Mouse (Mus musculus): ENCODE results near the gene Nup133.

Nup133 gene

DNA sequence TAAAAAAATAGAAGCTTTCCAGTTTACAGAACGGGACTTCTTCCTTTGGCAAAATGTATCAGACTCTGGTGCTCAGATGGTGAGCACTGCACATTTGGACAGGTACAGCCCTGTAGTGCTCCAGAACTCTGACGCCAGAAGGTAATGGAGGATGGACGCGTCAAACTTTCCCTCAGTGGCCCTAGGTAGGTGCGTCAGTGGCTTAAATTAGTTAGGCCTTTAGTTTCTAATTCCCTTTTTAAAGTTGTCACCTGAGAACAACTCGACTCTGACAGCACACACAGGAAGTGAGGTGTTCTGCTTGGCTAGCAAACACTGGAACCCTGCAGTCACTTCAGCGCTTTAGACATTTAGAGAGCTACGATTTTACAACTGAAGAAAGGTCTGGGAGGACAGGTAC is 4.6 kb upstream of the Nup133 start:
- DNase-seq (ENCODE audit: low read depth, low spot score) = no peak

DNA sequence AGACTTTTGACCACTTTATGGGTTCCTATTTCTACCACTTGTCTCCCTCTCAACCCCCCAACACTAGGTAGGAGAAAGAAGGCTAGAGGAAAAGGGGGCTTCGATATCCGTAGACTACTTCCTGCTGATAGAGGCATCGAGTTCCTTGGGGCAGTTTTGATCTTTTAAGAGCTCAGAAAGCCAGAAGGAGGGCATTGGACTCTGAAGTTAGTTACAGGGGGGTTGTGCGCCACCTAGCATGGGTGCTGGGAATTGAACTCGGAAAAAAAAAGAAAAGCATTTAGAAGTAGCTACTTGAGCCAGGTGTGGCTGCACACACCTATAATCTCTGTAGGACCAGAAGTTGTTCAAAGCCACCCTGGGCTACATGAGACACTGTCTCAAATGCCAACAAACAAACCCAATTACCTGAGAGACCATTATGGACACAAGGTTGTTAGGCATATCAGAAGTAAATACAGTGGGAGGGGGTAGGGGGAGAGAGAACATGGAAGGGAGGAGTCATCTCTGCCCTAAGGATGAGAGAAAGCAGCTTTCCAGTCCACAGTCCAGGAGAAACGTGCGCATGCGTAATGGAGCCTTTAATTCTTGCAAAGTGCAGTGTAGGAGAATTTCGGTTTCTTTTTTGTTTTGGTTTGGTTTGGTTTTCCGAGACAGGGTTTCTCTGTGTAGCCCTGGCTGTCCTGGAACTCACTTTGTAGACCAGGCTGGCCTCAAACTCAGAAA is 1.2 kb upstream of the Nup133 start:
- DNase-seq (ENCODE audit: low read depth, low spot score) = peak; percentile 90

DNA sequence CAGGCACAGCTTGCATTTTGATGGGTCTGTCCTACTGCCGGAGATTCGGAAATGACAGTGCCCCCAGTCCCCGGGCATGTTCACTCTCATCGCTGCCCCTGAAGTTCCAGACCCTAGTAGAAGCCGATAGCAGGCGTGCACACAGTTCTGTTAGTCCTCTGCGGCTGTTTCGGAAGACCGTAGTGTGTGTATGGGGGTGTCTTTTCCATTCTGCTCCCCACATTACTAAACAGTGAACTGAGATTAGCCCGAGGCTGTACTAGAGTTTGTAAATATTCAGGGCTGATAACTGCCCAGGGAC is 571 bp upstream of the Nup133 start:
- DNase-seq (ENCODE audit: low read depth, low spot score) = no peak

DNA sequence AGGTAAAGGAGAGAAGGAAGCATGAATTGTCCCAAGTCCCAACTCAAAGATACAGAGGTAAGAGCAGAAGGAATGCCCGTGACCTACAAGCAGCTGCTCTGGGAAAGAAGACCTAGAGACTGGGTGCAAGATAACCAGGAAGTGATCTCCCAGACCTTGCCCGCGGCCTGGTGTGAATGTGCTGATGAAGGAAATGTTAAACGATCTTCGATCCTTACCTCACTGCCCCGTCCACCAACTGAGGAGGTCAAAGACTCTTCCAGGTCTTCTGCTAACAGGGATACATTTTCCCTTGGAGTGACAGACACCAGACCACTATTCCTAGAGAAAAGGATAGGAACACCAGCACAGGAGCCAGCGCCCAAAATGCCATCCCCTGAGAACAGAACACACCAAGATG is 20.0 kb downstream of the Nup133 start:
- no peak for DNase-seq (ENCODE audit: low read depth, low spot score)

DNA sequence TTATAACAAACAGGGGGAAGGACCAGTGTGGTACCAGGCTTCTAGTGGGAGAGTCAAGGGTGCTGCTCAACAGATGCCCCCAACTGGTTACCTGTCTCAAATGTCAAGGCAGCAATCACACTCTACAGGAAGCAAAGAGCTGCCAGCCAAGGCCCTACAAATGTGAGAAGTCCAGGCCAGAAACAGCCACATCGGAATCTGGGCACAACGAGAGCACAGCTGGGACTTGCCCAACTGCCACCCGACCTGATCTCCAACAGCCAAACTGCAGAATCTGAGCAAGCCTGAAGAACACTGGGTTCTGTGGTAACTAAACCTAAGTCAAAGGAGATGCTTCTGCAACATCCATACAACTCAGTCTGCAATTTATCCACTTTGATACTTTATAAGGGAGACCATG is 23.4 kb downstream of the Nup133 start:
- DNase-seq (ENCODE audit: low read depth, low spot score) = no peak

DNA sequence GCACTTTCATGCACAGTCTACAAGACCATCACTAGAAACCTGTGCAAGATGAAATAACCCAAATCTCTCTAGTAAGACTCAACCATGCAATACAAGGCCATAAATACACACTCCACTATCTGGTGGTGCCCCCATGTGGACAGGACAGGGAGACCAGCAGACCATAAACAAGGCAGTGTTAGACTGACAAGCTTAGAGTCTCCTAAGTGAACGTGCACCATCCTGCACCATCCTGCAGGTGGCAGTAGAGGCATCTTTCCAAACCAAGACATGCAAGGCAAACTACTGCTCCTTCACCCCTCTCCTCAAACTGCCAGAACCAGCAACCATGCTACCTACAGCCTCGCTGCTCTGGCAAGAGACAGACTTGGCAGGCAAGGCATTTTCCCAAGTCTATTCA is 24.3 kb downstream of the Nup133 start:
- DNase-seq (ENCODE audit: low read depth, low spot score) = peak; percentile 97

DNA sequence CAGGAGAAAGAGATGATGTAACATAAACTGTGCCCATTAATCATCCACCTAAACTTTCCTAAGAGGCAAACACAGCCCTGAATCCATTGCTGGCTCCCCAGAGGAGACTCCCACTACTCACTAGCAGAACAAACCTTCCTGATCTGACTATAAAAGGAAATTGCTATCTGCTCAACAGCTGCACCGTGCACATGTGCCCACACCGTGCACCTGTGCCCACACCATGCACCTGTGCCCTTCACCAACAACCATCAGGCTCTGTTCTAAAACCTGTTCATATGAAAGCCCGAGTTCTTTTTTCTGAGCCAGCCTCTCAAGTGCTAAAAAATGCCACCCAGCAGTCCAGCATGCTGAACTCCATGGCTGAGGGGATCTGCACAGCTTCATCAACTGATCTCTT is 34.4 kb downstream of the Nup133 start:
- DNase-seq (ENCODE audit: low read depth, low spot score) = no peak

DNA sequence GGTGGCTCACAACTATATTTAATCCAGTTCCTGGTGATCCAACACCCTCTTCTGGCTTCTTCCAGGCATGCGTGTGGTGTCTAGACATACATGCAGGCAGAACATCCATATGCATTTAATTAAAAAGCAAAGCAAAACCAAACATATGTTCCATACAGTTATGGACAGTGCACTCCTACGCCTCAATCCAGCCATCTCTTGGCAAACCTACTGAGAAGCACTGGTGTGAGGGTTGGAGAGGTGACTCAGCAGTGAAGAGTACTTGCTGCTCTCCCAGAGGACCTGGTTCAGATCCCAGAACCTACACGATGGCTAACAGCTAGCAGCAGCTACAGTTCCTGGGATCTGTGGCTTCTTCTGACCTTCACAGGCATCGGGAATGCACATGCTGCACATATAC is 36.8 kb downstream of the Nup133 start:
- DNase-seq (ENCODE audit: low read depth, low spot score) = no peak

DNA sequence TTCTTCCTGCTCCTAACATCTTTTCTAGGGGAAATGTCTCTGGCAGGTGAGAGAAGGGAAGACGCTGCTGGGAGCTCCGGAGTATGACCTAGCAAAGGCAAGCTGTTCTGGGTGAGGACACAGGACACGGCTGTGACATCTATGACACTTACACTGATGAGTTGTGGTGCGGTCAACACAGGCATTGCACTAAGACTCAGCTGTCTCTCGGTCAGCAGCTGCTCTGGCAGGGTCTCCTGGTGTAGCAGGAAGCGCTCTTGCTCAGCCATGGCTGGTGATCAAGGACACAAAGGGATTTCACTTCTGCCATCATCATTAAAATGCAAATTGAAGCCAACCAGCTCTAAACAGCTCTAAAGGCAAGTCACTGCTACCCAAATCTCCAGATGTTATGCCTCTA is 41.5 kb downstream of the Nup133 start:
- DNase-seq (ENCODE audit: low read depth, low spot score) = no peak

DNA sequence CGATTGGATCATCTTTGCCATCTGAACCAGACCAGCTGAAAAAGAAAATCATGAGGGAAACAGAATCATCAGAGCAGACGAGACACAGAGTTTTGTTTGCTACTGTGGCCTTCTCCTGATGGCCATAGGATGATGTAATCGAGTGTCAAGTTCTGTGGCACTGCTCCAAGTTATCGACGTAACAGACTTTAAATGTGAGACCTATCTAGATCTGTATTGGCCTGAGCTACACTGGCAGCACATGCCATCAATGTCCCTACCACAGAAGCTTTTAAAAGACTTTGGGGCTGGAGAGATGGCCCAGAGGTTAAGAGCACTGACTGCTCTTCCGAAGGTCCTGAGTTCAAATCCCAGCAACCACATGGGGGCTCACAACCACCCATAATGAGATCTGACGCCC is 46.4 kb downstream of the Nup133 start:
- DNase-seq (ENCODE audit: low read depth, low spot score) = no peak

DNA sequence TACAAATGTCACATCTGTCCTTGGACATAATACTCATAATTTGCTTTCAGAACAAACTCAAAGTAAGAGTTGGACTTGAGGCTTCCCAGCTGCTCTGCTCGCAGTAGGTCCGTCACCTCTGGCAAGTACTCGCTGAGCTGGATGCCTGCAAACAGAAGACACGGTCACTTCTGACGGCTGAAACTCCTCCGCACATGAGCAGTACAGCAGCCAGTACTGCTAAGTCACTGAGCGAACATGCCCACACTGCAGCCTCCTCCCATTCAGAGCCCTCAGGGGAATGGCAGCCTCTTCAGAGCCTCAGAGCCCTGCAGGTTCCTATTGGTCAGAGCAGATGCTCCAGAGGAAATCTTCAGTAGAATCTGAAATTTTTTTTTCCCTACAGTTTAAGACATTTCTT is 49.7 kb downstream of the Nup133 start:
- no peak for DNase-seq (ENCODE audit: low read depth, low spot score)

DNA sequence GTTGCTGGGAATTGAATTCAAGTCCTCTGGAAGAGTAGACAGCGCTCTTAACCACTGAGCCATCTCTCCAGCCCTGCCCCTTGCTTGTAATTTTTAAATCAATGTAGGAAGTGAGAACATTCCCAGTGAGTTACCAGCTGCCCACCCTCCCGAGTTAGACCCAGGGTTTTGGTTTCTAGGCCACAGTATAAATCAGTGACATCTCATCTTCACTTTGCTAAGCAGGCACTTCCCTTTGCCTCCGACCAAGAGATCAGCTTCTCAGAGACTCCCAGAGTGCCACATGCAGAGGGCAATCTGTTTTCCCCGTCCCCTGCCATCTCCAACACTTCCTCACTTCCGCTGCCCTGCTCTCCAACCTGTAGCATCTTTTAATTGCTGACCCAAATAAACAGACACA is 50.5 kb downstream of the Nup133 start:
- DNase-seq (ENCODE audit: low read depth, low spot score) = no peak

DNA sequence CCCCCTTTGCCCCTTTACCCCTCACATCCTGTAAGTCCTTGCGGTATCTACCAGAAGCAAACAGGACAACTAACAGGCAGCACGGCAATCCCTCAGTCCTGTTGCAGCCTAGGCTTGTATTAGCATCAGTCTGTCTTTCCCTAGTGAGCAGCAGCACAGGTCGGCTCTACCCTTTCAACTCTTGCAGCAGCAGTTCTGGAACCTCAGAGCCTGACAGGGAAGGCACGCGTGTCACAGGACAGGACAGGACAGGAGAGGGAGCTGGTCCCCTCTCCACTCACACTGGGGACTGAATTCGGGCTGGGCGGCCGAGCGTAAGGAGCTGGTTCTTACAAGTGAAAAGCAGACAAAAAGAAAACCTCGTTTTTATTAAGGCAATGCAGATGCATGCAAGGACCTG is 52.3 kb downstream of the Nup133 start:
- DNase-seq (ENCODE audit: low read depth, low spot score) = no peak

DNA sequence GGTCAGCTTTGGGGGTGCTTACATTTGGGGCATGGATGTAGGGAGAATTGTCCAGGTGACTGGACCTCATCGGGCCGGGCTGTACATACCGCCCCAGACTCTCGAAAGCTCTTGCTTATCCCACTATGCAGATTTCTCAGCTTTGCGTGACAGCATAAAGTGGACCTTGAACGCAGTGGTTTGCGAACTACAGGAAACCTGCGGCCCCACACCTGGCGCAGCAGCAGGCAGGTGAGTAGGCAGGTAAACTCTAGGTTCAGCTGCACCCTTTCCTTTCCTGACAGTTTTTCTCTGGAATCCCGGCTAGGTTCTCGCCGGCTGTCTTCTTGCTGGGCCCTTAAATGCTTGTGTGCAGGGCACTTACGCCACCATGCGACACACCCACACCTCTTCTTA is 52.7 kb downstream of the Nup133 start:
- DNase-seq (ENCODE audit: low read depth, low spot score) = no peak

DNA sequence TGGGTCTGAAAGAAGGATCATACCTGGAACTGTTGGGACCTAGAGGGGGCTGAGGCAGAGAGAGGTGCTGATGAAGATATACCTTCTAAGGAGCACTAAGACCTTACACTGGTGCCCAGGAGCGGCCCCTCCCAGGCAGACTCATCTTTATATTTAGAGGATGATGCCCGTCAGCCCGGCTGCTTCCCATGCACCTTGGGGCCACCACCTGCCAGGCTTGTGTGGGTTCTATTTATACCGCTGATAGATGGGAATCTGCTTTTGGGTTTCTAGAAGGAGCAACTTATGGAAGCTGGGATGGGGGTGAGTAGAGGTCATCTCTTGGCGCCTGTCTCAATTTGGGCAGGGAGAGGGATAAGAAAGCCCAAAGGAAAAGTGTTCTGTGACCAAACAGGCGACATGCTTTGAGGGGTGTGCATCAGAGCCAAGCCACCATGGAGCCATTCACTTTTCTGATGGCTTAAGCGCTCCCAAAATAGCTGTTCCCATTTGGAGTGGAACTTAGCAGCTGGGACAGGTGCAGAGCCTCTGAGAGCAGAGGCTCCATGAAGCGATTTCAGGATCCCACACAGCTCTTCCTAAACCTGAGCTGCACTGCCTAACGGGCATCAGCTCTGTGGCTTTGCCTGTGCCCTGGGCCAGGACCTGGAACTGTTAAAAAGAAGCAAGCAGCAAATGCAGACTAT is 53.2 kb downstream of the Nup133 start:
- no peak for DNase-seq (ENCODE audit: low read depth, low spot score)

DNA sequence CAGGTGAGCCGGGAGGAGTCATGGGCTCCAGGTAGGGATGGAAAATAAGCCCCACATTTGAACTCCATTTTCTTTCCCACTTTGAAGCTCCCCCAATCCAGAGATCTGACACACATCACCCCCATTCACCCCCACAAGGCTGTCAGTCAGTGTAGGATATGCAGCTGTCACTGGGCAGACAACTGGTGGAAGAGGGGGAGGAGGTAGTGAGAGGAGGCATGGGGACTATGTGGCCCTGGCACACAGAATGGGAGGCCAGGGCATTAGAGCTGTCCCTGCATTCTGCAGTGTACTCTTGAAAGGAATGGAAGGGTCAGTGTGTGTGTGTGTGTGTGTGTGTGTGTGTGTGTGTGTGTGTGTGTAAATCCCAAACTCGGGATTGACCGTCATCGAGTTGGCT is 53.8 kb downstream of the Nup133 start:
- no peak for DNase-seq (ENCODE audit: low read depth, low spot score)

DNA sequence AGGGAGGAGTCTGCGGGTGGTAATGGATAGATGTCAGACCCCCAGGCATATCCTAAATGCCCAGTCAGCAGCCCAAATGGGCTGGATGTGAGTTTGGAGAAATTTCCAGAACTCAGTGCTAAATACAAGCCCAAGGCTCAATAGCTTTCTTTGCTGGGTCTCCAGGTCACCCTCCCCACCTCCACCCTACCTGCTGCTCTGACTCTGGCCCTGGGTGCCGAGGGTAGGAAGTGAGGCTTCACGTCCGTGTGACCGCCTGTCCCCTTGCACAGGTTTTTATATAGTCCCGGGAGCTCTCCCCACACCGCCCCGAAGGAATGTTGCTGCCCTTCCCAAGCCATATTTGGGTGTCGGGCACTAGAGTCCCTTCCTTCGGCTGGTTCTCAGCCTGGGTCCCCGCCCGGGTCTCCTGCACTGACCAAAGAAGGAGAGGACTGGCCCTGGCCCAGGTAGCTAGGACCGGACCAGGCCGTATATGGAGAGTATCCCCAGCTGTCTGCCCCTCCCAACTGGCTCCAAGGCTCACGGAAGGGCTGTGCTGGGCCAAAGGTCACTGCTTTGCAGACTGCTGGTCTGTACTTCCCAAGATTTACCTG is 54.5 kb downstream of the Nup133 start, which contains the start of gene Acta1:
TSS of gene Acta1 (minus strand) at position 250 of the 596 bp plus-strand sequence.
- no peak for DNase-seq (ENCODE audit: low read depth, low spot score)

DNA sequence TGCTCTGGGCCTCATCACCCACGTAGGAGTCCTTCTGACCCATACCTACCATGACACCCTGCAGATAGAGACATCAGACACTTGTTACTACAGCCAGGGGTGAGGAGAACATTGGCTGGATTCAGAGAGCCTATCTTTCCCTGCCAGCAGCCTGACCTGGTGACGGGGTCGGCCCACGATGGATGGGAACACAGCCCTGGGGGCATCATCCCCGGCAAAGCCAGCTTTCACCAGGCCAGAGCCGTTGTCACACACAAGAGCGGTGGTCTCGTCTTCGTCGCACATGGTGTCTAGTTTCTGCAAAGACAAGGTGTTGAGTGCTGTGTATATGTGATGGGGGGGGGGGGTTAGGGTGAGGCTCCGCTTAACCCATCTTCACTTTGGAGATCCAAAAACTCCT is 55.7 kb downstream of the Nup133 start:
- DNase-seq (ENCODE audit: low read depth, low spot score) = no peak

DNA sequence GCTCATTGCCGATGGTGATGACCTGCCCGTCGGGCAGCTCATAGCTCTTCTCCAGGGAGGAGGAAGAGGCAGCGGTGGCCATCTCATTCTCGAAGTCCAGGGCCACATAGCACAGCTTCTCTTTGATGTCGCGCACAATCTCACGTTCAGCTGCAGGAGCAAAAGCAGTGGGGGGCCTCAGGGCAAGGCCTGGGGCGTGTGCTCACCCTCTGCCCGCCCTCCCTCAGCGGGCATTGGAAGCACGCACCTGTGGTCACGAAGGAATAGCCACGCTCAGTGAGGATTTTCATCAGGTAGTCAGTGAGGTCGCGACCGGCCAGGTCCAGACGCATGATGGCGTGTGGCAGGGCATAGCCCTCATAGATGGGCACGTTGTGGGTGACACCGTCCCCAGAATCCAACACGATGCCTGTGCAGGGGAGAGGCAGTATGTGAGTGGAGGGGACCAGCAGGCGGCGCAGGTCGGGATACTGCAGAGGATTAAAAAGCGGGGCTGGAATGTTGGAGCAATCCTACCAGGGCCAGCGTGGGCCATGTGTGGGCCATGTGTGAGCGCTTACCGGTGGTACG is 56.4 kb downstream of the Nup133 start:
- DNase-seq (ENCODE audit: low read depth, low spot score) = peak; percentile 35

DNA sequence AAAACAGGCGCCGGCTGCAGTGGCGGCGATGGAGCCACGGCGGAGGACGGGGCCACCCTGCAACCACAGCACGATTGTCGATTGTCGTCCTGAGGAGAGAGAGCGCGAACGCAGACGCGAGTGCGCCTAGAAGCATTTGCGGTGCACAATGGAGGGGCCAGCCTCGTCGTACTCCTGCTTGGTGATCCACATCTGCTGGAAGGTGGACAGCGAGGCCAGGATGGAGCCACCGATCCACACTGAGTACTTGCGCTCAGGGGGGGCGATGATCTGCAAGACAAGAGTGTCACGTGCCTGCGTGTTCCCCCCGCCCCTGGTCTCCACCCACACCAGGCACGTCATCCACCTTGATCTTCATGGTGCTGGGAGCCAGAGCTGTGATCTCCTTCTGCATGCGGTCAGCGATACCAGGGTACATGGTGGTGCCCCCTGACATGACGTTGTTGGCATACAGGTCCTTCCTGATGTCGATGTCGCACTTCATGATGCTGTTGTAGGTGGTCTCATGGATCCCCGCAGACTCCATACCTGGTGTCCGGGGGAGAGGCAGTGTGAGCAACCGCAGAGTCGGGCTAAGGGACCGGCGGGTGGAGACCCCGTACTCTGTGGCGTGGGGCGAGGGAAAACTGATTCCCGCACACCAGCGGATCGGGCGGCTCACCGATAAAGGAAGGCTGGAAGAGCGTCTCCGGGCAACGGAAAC is 57.0 kb downstream of the Nup133 start:
- DNase-seq (ENCODE audit: low read depth, low spot score) = peak; percentile 44

DNA sequence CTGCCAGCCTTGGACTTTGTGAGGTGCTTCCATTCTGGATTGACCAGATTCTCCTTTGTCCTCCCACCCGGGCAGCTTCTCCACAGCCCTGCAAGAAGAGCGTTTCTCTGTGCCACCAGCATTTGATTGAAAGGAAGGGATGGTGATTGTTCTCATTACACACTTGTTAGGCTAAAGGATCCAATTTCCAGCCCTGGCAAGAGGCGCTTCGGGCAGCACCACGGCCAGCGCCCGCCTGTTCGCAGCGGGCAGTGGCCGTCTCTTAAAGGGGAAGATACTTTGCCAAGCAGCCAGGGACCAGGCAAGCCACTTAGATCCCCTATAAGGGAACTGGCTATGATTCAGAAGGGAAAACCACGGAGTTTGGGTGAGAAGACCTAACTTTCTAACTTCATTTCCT is 57.8 kb downstream of the Nup133 start:
- DNase-seq (ENCODE audit: low read depth, low spot score) = peak; percentile 46

DNA sequence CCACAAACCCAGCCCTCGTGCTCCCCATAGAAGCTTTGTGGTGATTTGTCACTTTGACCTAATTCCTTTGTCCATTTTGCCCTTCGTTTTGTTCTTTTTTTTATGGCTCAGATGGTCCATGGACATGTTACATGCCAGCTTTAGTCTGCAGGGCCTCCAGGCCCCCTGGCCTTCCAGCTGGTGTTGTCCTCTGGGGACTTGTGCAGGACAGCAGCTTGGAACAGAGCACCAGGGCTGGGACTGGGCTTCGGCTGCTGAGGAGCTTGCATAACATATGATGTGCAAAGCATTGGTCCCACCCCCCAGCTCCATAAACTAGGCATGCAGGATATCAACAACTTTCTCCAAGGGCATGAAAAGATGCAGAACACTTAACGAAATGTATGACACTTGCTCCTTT is 59.3 kb downstream of the Nup133 start:
- DNase-seq (ENCODE audit: low read depth, low spot score) = no peak
